Mouse (Mus musculus): ENCODE measurements around the gene 4933405O20Rik. TPM values are rescaled to one million over a fixed set of nuclear protein-coding genes. Genes with fewer than 3 reads are reported as not detected.

4933405O20Rik gene
- total RNA-seq (2021), result not detected
- long read RNA-seq, experiment 1, result 0 reads
- long read RNA-seq, experiment 2, result 0 reads

GRCm38 (mm10) chr7:50598890-50599289 lies at the start of gene 4933405O20Rik:
TSS of gene 4933405O20Rik (plus strand) at chr7:50599190.
- DNase-seq, result no peak

GRCm38 (mm10) chr7:50549572-50549971 lies 49.4 kb upstream of the 4933405O20Rik start:
- DNase-seq, result no peak

- no peak for DNase-seq
Observed at GRCm38 (mm10) chr7:50551426-50551825, 47.6 kb upstream of the 4933405O20Rik start.

GRCm38 (mm10) chr7:50562708-50563107 lies 36.3 kb upstream of the 4933405O20Rik start:
- DNase-seq, result no peak

GRCm38 (mm10) chr7:50573841-50574240 lies 25.1 kb upstream of the 4933405O20Rik start:
- no peak for DNase-seq

GRCm38 (mm10) chr7:50588642-50589424 lies 10.2 kb upstream of the 4933405O20Rik start:
- DNase-seq, result no peak

- DNase-seq, result no peak
Observed at GRCm38 (mm10) chr7:50614101-50614500, 15.1 kb downstream of the 4933405O20Rik start.

GRCm38 (mm10) chr7:50629186-50629585 lies 30.2 kb downstream of the 4933405O20Rik start:
- no peak for DNase-seq

GRCm38 (mm10) chr7:50633147-50633546 lies 34.2 kb downstream of the 4933405O20Rik start:
- DNase-seq, result no peak
